Mouse (Mus musculus) inflammation-experienced regulatory T-cells, adult 6 months (primary cell): ENCODE data around the gene Ttc12. TPM values are rescaled to one million over a fixed set of nuclear protein-coding genes. Genes with fewer than 3 reads are reported as not detected.

Source experiments
- polyA plus RNA-seq, 3 experiments: library from polyadenylated mRNA; unstranded; fragments of 100-300 nt; shearing (Covaris generic); gene quantifications; one replicate each; pipeline ENCODE4 v1.2.1; 2017

The Ttc12 gene
- polyA plus RNA-seq, 3 experiments from 2014 or later, result not detected

Other genes starting within 250 kb of the Ttc12 start
- not detected for gene Gm4894, start 235.7 kb downstream of the Ttc12 start, polyA plus RNA-seq
- not detected for gene Drd2, start 145.6 kb downstream of the Ttc12 start, polyA plus RNA-seq
- not detected for gene Ankk1, start 59.2 kb downstream of the Ttc12 start, polyA plus RNA-seq